Mouse (Mus musculus): ENCODE results near the gene Dhx15. TPM values are rescaled to one million over a fixed set of nuclear protein-coding genes. Genes with fewer than 3 reads are reported as not detected.
"Not testable (repeated sequence)": the region's sequence is repeated elsewhere in the genome, so short reads cannot be mapped to it uniquely, and the experiment has no call there.

Gene Dhx15
- not detected in 2 replicates for polyA plus RNA-seq (2012; ENCODE audit: insufficient read depth, insufficient read length, low replicate concordance, missing spikeins)

DNA sequence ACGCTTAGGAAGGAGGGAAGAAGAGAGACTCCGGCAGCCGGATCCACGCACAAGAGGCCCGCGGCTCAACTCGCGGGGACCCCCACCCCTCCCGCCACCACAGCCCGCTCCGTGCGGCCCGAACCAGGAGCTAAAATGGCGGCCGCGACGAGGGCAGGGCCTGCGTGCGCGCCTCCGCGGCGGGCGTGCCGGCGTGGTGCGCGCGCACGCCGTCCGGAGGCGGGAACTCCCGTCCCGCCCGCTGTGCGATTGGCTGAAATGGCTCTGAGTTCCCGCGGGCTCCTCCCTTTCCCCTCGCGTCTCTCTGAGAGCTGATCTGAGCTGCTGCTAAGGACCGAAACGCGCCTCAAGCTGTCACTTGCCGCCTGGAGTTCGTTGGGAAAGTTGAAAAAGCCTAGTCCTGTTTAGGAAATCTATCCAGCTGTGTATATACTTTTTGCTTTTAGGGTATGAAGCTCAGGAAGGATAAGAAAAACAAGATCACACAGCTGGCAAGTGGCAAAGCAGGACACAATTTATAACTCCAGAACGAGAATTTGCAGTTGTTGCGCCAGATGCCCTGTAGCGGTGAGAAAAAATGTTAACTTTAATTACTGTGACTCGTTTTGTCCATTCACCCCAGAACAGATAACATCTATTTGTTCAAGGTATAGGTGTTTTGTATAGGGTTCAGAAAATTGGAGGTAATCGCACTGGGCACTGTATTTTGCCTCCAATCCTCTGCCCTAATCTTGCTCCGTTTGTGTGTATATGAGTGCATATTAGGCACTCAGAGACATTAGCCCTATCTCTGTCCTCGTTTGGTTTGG is at the start of gene Dhx15:
Gene Dhx15 (minus strand): TSS at position 144 of the 809 bp plus-strand sequence.
- under 1% methylated on average over 53 of the region's 53 CpGs for WGBS
- TF ChIP-seq CTCF (IDR thresholded peaks at IDR 0.05; ENCODE audit: insufficient read depth, low read depth, low read length) (no peak), POLR2A (IDR thresholded peaks at IDR 0.05; ENCODE audit: insufficient read depth, low read depth, low read length) (peak; percentile 71)

DNA sequence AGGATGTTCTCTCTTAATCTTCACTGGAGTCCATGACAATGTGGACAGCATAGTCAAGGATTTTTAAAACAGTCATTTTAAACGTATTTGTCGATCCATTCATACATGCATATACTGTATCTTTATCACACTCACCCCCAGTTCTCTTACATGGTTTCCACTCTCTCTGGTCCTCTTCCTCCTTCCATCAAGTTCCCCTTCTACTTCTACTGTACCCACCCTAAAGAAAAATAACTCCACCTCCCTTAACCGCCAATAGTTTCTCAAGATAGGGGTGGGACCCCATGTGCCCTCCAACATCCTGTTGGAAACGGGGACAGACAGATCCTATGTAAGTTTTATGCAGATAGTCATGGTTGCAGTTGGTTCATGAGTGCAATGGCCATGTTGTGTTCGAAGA is 48.6 kb upstream of the Dhx15 start:
- TF ChIP-seq CTCF (IDR thresholded peaks at IDR 0.05; ENCODE audit: insufficient read depth, low read depth, low read length): no peak
- no peak for TF ChIP-seq POLR2A (IDR thresholded peaks at IDR 0.05; ENCODE audit: insufficient read depth, low read depth, low read length)

More for the DNA sequence above, at the start of gene Dhx15:
- peaks cover 3% of the 10 kb centered on the region; the same call in 1 of the 2 replicates for H3K4me1 ChIP-seq (ENCODE audit: control insufficient read depth, insufficient read depth, low read length)
- H3K4me3 ChIP-seq (ENCODE audit: insufficient read depth, low read depth, low read length): peak within 1 kb of the TSS; percentile 70
- peak within 1 kb of the TSS; percentile 81 for H3K27ac ChIP-seq (ENCODE audit: insufficient read depth, low read depth, low read length)

GRCm38 (mm10) chr5:52237956-52238735 is 47.8 kb upstream of the Dhx15 start:
- WGBS: 72% methylated on average over 8 of the region's 8 CpGs
- H3K4me1 ChIP-seq (ENCODE audit: control insufficient read depth, insufficient read depth, low read length): peaks cover 5% of the 10 kb centered on the region; the same call in 1 of the 2 replicates
- no peak overlapping the region for H3K27ac ChIP-seq (ENCODE audit: insufficient read depth, low read depth, low read length)
- TF ChIP-seq POLR2A (IDR thresholded peaks at IDR 0.05; ENCODE audit: insufficient read depth, low read depth, low read length) (no peak), CTCF (IDR thresholded peaks at IDR 0.05; ENCODE audit: insufficient read depth, low read depth, low read length) (no peak)
- H3K4me3 ChIP-seq (ENCODE audit: insufficient read depth, low read depth, low read length): no peak overlapping the region

More for the DNA sequence above, 48.6 kb upstream of the Dhx15 start:
- 96% methylated on average over 5 of the region's 5 CpGs for WGBS
- Histone ChIP-seq H3K4me3 (ENCODE audit: insufficient read depth, low read depth, low read length) (no peak overlapping the region), H3K4me1 (ENCODE audit: control insufficient read depth, insufficient read depth, low read length) (peaks cover 5% of the 10 kb centered on the region; the same call in 1 of the 2 replicates), H3K27ac (ENCODE audit: insufficient read depth, low read depth, low read length) (no peak overlapping the region)

DNA sequence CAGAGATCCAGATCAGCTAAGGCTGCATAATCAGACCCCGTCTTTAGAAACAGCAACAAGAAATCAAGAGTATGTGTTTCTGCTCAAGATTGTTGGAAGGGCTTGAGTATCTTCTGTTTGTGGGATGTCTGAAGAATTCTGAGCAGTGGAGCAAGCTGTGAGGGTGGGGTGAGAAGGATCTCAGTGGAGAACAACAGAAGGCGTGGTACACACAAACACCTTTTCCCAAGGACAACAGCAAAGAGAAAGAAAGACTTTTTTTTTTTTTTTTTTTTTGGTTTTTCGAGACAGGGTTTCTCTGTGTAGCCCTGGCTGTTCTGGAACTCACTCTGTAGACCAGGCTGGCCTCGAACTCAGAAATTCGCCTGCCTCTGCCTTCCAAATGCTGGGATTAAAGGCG is 46.3 kb upstream of the Dhx15 start:
- H3K4me1 ChIP-seq (ENCODE audit: control insufficient read depth, insufficient read depth, low read length); H3K4me3 ChIP-seq (ENCODE audit: insufficient read depth, low read depth, low read length); H3K27ac ChIP-seq (ENCODE audit: insufficient read depth, low read depth, low read length): not testable (repeated sequence)
- WGBS: 97% methylated on average over 6 of the region's 6 CpGs

- Histone ChIP-seq H3K4me1 (ENCODE audit: control insufficient read depth, insufficient read depth, low read length) (0 out of 2 replicates have a peak, but pooled peaks cover 2% of the 10 kb centered on the region), H3K27ac (ENCODE audit: insufficient read depth, low read depth, low read length) (no peak overlapping the region), H3K4me3 (ENCODE audit: insufficient read depth, low read depth, low read length) (no peak overlapping the region)
- TF ChIP-seq POLR2A (IDR thresholded peaks at IDR 0.05; ENCODE audit: insufficient read depth, low read depth, low read length): no peak
- TF ChIP-seq CTCF (IDR thresholded peaks at IDR 0.05; ENCODE audit: insufficient read depth, low read depth, low read length): no peak
- WGBS: 33% methylated on average over 7 of the region's 7 CpGs
Measured at GRCm38 (mm10) chr5:52234570-52234969, 44.3 kb upstream of the Dhx15 start.

DNA sequence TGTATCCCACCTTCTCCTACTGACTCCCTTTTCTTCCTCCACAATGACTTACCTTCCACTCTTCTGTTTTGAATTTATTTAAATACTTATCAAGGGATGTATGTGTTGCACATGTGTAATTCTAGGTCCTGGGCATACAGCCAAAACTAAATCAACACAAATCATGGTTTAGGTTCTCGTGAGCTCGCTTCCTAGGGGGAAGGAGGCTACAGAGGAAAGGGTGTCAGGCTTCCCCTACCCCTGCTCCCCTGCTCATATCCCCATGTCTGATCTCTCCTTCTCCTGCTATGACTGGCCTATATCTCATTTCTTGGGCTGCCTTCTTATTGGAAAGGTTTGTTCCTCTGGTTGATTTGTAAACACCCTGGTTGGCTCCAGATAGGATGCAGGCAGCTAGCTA is 43.6 kb upstream of the Dhx15 start:
- Histone ChIP-seq H3K4me3 (ENCODE audit: insufficient read depth, low read depth, low read length) (no peak overlapping the region), H3K27ac (ENCODE audit: insufficient read depth, low read depth, low read length) (no peak overlapping the region), H3K4me1 (ENCODE audit: control insufficient read depth, insufficient read depth, low read length) (0 out of 2 replicates have a peak, but pooled peaks cover 2% of the 10 kb centered on the region)
- 62% methylated on average over 2 of the region's 2 CpGs for WGBS
- TF ChIP-seq CTCF (IDR thresholded peaks at IDR 0.05; ENCODE audit: insufficient read depth, low read depth, low read length) (no peak), POLR2A (IDR thresholded peaks at IDR 0.05; ENCODE audit: insufficient read depth, low read depth, low read length) (no peak)

DNA sequence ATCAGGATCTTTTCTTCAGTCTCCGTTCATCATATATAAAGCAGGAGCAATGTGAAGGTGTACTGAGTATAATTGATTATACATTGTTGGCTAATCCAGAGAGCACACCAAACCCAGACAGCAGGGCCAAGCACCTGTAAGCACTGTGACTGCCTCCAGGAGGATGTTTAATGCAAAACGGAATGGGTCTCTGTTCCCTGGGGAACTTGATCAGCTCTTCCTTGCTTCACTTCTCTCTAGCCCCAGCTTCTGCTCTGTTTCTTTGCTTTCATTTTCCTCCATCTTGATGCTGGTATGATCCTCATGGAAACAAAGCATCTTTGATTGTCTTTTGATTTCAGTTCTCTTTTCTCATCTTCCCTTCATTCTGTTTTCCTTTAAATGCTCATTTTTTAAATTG is 42.3 kb upstream of the Dhx15 start:
- Histone ChIP-seq H3K4me1 (ENCODE audit: control insufficient read depth, insufficient read depth, low read length) (0 out of 2 replicates have a peak, but pooled peaks cover 2% of the 10 kb centered on the region), H3K27ac (ENCODE audit: insufficient read depth, low read depth, low read length) (no peak overlapping the region), H3K4me3 (ENCODE audit: insufficient read depth, low read depth, low read length) (no peak overlapping the region)
- 84% methylated on average over 2 of the region's 2 CpGs for WGBS
- TF ChIP-seq CTCF (IDR thresholded peaks at IDR 0.05; ENCODE audit: insufficient read depth, low read depth, low read length): no peak
- no peak for TF ChIP-seq POLR2A (IDR thresholded peaks at IDR 0.05; ENCODE audit: insufficient read depth, low read depth, low read length)

DNA sequence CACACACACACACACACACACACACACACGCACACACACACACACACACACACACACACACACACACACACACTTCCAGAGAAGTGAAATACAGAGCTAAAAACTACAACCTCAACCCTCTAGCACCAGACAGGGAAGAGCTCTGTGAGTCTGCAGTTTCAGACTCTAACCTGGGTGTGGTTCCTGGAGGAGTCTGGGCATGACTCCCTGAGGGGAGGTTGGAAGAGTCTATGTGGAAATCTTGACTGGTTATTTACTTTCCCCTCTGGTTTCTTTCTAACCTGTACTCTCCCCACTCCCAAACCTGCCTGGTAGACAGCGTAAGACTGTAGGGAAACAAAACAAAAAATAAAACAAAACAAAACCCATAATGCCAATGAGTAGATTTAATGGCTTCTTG is 41.9 kb upstream of the Dhx15 start:
- TF ChIP-seq POLR2A (IDR thresholded peaks at IDR 0.05; ENCODE audit: insufficient read depth, low read depth, low read length) (no peak), CTCF (IDR thresholded peaks at IDR 0.05; ENCODE audit: insufficient read depth, low read depth, low read length) (no peak)
- no peak overlapping the region for H3K27ac ChIP-seq (ENCODE audit: insufficient read depth, low read depth, low read length)
- WGBS: 76% methylated on average over 2 of the region's 2 CpGs
- H3K4me1 ChIP-seq (ENCODE audit: control insufficient read depth, insufficient read depth, low read length): 0 out of 2 replicates have a peak, but pooled peaks cover 2% of the 10 kb centered on the region
- no peak overlapping the region for H3K4me3 ChIP-seq (ENCODE audit: insufficient read depth, low read depth, low read length)

- TF ChIP-seq CTCF (IDR thresholded peaks at IDR 0.05; ENCODE audit: insufficient read depth, low read depth, low read length): no peak
- TF ChIP-seq POLR2A (IDR thresholded peaks at IDR 0.05; ENCODE audit: insufficient read depth, low read depth, low read length): no peak
- 0 out of 2 replicates have a peak, but pooled peaks cover 2% of the 10 kb centered on the region for H3K4me1 ChIP-seq (ENCODE audit: control insufficient read depth, insufficient read depth, low read length)
- WGBS: 73% methylated on average over 7 of the region's 7 CpGs
- no peak overlapping the region for H3K4me3 ChIP-seq (ENCODE audit: insufficient read depth, low read depth, low read length)
- no peak overlapping the region for H3K27ac ChIP-seq (ENCODE audit: insufficient read depth, low read depth, low read length)
Measured at GRCm38 (mm10) chr5:52230466-52230865, 40.2 kb upstream of the Dhx15 start.
